Mouse (Mus musculus) kidney, adult 2 months (tissue): ENCODE data around the gene Pawr. TPM values are rescaled to one million over a fixed set of nuclear protein-coding genes. Genes with fewer than 3 reads are reported as not detected.
A peak's percentile ranks its signal among the peaks of the same experiment; 100 is the strongest.

Experiments
- DNase-seq: peaks from one replicate; pipeline ENCODE4 v3.0.0; 2021
- H3K27ac ChIP-seq: fragments of 200-500 bp; 2 replicates; pipeline ENCODE4 v1.5.1; 2012; ENCODE audit warnings: low read depth, low read length, control low read depth, inconsistent platforms; ENCODE audit not compliant: insufficient read depth
- H3K27me3 ChIP-seq: fragments of 200-500 bp; replicated peaks from 2 replicates; pipeline ENCODE4 v1.6.1; 2012; ENCODE audit warnings: mild to moderate bottlenecking, moderate library complexity, low read length, inconsistent platforms; ENCODE audit not compliant: control insufficient read depth, insufficient read depth
- H3K36me3 ChIP-seq: fragments of 200-500 bp; 2 replicates; pipeline ENCODE4 v1.6.1; 2012; ENCODE audit warnings: mild to moderate bottlenecking, moderate library complexity, low read length, inconsistent platforms; ENCODE audit not compliant: control insufficient read depth, insufficient read depth
- H3K4me1 ChIP-seq: fragments of 200-500 bp; 2 replicates; pipeline ENCODE4 v1.6.1; 2011; ENCODE audit warnings: low read length; ENCODE audit not compliant: control insufficient read depth, insufficient read depth
- H3K4me3 ChIP-seq: fragments of 200-500 bp; 2 replicates; pipeline ENCODE4 v1.5.1; 2011; ENCODE audit warnings: mild to moderate bottlenecking, low read depth, low read length, control low read depth; ENCODE audit not compliant: insufficient read depth
- CTCF ChIP-seq: fragments of 200-500 bp; conservative IDR thresholded peaks from 2 replicates; pipeline ENCODE4 v1.5.1; 2011; ENCODE audit warnings: low read depth, mild to moderate bottlenecking, control low read depth, low read length, moderate library complexity, mixed read lengths; ENCODE audit not compliant: insufficient read depth, insufficient read length
- POLR2A ChIP-seq: fragments of 200-500 bp; IDR thresholded peaks from one replicate; pipeline ENCODE4 v1.6.1; 2011; ENCODE audit warnings: low read depth, low read length, control low read depth
- WGBS: fragments of 180-500 bp; shearing (Covaris S2); methylation state at CpG from one replicate; pipeline ENCODE4 v1.1.7; 2018; 5-methylcytosine and 5-hydroxymethylcytosine counted together
- polyA plus RNA-seq: library from polyadenylated mRNA; depleted of rRNA; stranded (reverse); fragments of >200 nt; gene quantifications from 2 replicates; pipeline ENCODE4 v1.2.3, GENCODE M21; 2012

The Pawr gene
- polyA plus RNA-seq, 1 experiment: 17.9 TPM

DNA sequence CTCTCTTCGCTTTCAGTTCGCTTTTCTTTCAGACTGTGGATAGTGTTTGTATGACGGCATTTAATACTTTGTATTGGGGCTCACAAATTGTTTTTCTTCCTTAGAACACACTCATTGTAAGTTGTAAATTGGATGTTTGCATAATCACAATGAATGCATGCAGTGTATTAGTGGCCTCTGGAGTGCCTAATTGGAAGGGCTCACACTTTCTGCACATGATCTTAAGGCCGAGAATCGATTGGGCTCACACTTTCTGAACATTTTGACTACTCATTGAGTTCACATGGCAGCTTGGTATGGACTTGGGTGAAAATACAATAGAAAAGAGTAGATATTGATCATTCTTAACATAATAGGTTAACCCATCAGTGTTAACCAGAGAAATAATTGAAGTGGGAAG lies 34.3 kb downstream of the Pawr start:
- no peak overlapping the region for H3K4me3 ChIP-seq
- H3K27ac ChIP-seq: no peak overlapping the region
- H3K27me3 ChIP-seq: no peaks in the 10 kb centered on the region
- DNase-seq: no peak
- 96% methylated on average over 5 of the region's 5 CpGs for WGBS
- peaks cover 30% of the 10 kb centered on the region; the same call in 1 of the 2 replicates for H3K4me1 ChIP-seq
- H3K36me3 ChIP-seq: no peaks in the 10 kb centered on the region; the same call in 1 of the 2 replicates
- TF ChIP-seq POLR2A: no peak
- no peak for TF ChIP-seq CTCF

DNA sequence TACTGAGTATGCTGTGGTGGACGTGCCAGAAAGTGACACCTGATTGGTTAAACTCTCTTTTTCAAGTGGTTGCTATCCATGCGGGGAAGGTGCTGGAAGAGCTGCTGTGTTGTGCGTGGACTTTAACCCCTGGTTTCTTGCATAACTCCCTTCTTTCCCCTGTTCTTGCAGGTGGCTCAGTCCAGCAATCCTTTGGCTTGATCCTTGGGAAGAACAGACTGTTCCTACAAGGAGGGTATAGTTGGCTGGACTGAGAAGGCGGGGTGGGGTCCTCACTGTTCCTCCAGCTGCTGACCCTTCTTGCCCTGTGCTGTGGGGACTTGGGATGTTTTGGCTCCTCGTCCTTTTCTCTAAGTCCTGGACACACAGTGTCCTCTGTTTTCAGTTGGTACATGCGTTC lies 36.4 kb downstream of the Pawr start:
- peaks cover 17% of the 10 kb centered on the region for H3K4me1 ChIP-seq
- H3K27ac ChIP-seq: peak overlapping the region; percentile 81
- peak; percentile 92 for DNase-seq
- no peaks in the 10 kb centered on the region; the same call in 1 of the 2 replicates for H3K36me3 ChIP-seq
- no peak for TF ChIP-seq CTCF
- no peak for TF ChIP-seq POLR2A
- 60% methylated on average over 6 of the region's 6 CpGs for WGBS
- H3K27me3 ChIP-seq: no peaks in the 10 kb centered on the region
- H3K4me3 ChIP-seq: no peak overlapping the region

DNA sequence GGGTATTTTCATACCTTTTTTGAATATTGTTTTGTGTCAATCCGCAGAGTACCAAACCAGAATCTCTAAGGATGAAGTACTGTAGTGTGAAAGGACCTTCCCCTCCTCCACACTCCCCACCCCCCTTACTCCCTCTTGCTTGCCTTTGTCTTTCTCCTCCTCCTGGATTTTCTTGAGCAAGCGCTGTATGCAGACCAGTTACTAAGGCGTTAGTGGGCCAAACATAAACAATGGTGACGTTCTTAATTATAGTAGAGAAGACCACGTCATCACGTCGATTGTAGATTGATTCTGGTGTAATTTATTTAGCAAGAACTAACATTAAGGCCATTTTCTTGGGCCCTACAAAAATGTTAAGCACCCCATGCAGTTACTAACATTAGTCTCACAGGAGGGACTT lies 40.3 kb downstream of the Pawr start:
- H3K36me3 ChIP-seq: no peaks in the 10 kb centered on the region; the same call in 1 of the 2 replicates
- WGBS: 77% methylated on average over 7 of the region's 7 CpGs
- H3K4me1 ChIP-seq: peaks cover 37% of the 10 kb centered on the region
- TF ChIP-seq POLR2A: no peak
- no peak for TF ChIP-seq CTCF
- no peaks in the 10 kb centered on the region for H3K27me3 ChIP-seq
- no peak for DNase-seq
- no peak overlapping the region for H3K4me3 ChIP-seq
- H3K27ac ChIP-seq: no peak overlapping the region

DNA sequence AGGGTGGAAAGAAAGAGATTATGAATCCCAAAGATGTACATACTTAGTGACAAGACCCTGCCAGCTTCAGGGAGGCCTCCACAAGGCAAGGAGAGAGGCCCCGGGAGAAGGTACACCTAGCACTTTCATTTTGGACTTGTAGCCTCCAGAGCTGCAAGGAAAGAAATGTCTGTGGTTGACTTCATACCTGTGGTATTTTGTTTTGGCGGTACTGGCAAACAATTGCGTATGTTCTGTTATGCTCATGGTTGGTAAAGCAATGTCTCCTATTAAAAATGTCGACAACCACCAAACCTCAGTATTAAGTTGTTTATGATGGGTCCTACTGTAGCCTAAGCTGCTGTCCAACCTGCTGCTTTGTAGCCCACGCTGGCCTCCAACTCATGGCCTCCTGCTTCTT lies 40.9 kb downstream of the Pawr start:
- no peak overlapping the region for H3K4me3 ChIP-seq
- no peak for TF ChIP-seq CTCF
- no peak for TF ChIP-seq POLR2A
- H3K27me3 ChIP-seq: no peaks in the 10 kb centered on the region
- WGBS: 84% methylated on average over 5 of the region's 5 CpGs
- DNase-seq: no peak
- no peaks in the 10 kb centered on the region; the same call in 1 of the 2 replicates for H3K36me3 ChIP-seq
- no peak overlapping the region for H3K27ac ChIP-seq
- H3K4me1 ChIP-seq: peaks cover 40% of the 10 kb centered on the region

DNA sequence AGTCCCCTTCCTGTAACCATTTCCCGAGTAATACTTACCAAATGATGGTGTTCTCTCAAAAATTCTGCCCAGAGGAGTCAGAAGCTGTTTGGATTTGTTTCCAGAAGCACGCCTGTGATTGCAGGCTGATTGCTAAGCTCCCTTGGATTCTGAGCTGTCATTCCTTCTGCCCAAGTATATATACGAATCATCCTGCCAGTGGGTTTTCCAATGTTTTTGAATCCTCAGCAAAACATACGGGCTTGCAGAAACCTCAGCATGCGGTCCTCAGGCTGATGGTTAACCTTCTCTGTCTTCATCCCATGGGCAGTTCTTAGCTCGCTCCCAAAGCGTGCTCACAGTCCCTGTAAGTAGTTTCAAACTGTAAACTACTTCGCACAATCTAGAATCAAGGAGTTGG lies 43.9 kb downstream of the Pawr start:
- H3K4me3 ChIP-seq: no peak overlapping the region
- peak overlapping the region; percentile 24; the same call in 1 of the 2 replicates for H3K27ac ChIP-seq
- H3K36me3 ChIP-seq: no peaks in the 10 kb centered on the region
- 82% methylated on average over 8 of the region's 8 CpGs for WGBS
- no peak for TF ChIP-seq POLR2A
- no peak for TF ChIP-seq CTCF
- no peaks in the 10 kb centered on the region for H3K27me3 ChIP-seq
- no peak for DNase-seq
- peaks cover 39% of the 10 kb centered on the region for H3K4me1 ChIP-seq

DNA sequence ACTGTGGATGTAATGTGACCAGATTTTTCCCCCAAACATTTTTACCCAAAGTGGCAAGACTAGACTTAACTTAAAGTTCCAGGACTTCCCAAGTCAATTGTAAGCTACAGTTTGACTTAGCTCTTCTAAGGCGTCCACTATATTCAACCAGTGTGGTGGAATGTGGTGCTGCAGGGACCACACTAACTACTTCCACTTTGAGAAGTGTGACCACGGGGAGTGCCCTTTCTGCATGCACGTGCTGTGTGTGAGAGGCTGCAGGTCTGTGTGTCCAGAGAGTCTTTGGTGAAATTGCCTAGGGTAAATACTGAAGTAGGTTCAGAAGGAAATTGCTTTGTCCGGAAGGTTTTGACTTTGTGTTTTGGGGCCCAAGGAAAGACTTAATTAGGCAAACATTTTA lies 44.4 kb downstream of the Pawr start:
- DNase-seq: no peak
- no peaks in the 10 kb centered on the region for H3K27me3 ChIP-seq
- H3K27ac ChIP-seq: peak overlapping the region; percentile 24; the same call in 1 of the 2 replicates
- WGBS: 70% methylated on average over 4 of the region's 4 CpGs
- H3K4me3 ChIP-seq: no peak overlapping the region
- peaks cover 42% of the 10 kb centered on the region for H3K4me1 ChIP-seq
- TF ChIP-seq CTCF (no peak), POLR2A (no peak)
- H3K36me3 ChIP-seq: no peaks in the 10 kb centered on the region

DNA sequence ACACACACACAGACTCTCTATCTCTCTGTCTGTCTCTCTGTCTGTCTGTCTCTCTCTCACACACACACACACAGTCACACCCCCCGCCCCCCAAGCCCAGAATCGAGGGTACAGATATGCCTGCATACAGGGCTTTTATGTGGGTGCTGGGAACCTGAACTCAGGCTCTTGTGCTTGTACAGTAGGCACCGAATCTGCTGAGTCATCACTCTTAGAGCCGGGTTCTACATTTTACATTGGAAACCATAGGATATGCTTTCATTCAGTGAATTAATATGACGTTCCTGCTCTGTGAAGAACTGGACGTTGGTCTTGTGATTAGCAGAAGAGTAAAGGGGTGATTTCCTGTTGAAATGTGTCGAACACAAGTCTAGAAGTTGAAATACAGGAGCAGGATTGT lies 45.4 kb downstream of the Pawr start:
- Histone ChIP-seq H3K4me3 (no peak overlapping the region), H3K27me3 (no peaks in the 10 kb centered on the region), H3K27ac (peak overlapping the region; percentile 19), H3K36me3 (no peaks in the 10 kb centered on the region), H3K4me1 (peaks cover 47% of the 10 kb centered on the region)
- no peak for DNase-seq
- WGBS: 83% methylated on average over 7 of the region's 7 CpGs
- TF ChIP-seq POLR2A: no peak
- no peak for TF ChIP-seq CTCF

DNA sequence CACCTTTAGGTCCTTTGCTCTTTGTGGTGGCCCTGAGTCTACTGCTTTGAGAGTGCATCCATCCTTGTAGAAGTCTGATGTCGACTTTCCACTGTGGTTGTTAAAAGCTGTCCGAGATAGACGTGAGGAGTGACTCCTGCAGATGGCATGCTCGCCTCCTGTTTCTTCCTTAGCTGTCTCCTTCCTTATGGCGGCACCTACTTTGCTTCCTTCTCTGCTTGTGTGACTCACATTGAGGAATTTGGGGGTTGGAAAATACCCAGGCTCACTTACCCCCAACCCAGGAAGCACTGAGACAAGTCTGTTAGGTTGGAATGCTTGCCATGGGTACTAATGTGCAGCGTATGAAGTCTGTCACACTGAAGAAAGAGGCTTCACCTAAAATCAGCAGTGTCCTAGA lies 46.1 kb downstream of the Pawr start:
- no peak overlapping the region for H3K4me3 ChIP-seq
- H3K27ac ChIP-seq: no peak overlapping the region
- no peaks in the 10 kb centered on the region for H3K36me3 ChIP-seq
- TF ChIP-seq POLR2A (no peak), CTCF (no peak)
- no peaks in the 10 kb centered on the region for H3K27me3 ChIP-seq
- 74% methylated on average over 6 of the region's 6 CpGs for WGBS
- peaks cover 53% of the 10 kb centered on the region for H3K4me1 ChIP-seq
- DNase-seq: no peak
